Mouse (Mus musculus): ENCODE measurements around the gene Gpd1l. TPM values are rescaled to one million over a fixed set of nuclear protein-coding genes. Genes with fewer than 3 reads are reported as not detected.

Gene Gpd1l
- polyA plus RNA-seq, 1 experiment from 2014 or later, result 30.7 TPM

DNA sequence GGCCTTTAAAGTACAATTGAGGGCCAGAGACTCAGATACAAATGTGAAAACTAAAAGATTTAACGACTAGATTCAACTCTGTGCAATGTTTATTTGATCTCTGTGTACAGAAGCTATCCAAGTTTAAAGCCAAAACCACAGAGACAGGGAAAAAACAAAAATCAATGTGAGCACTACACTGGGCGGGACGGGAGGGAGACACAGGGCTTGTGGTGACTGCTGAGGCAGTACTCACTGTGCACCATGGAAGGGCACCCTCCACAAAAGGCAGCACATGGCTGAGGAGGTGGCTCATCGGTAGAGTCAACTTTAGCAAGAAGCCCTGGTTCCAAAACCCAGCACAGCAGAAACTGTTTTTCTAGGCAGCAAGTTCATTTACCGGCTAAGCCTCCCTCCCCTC, 9.3 kb downstream of the Gpd1l start:
- Histone ChIP-seq H3K27me3 (no peaks in the 10 kb centered on the region), H3K9me3 (no peaks in the 10 kb centered on the region), H3K27ac (replicated peaks) (no peak overlapping the region), H3K4me1 (replicated peaks) (peaks cover 19% of the 10 kb centered on the region), H3K4me2 (no peak overlapping the region), H3K36me3 (no peaks in the 10 kb centered on the region), H3K4me3 (no peak overlapping the region), H3K9ac (0 out of 2 replicates have a peak overlapping the region, but pooled peaks have one; percentile 5)
- 36% methylated on average over 5 of the region's 5 CpGs for WGBS
- ATAC-seq (ENCODE audit: low read depth), result no peak

DNA sequence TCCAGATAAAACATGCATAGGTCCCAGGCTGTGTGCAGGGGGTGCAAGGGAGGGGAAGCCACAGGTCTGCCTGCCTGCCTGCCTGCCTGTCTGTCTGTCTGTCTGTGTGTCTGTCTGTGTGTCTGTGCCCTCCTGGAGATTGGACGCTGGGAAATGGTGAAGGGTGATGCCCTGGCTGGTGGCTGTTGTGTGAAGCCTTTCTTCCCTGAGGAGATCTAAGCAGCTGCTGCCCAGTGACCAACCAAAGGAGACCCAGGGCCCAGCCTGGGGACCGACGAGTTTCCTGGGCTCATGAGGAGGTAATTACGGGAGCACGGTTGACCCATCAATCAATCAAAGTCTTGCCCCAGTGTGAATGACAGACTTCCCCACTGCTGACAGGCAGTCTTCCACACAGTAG, 11.6 kb downstream of the Gpd1l start:
- H3K9ac ChIP-seq, result no peak overlapping the region
- ATAC-seq (ENCODE audit: low read depth), result no peak
- peaks cover 22% of the 10 kb centered on the region for H3K36me3 ChIP-seq
- 60% methylated on average over 5 of the region's 5 CpGs for WGBS
- H3K4me1 ChIP-seq (replicated peaks), result peaks cover 19% of the 10 kb centered on the region
- no peaks in the 10 kb centered on the region for H3K27me3 ChIP-seq
- H3K27ac ChIP-seq (replicated peaks), result no peak overlapping the region
- no peak overlapping the region for H3K4me3 ChIP-seq
- H3K9me3 ChIP-seq, result no peaks in the 10 kb centered on the region
- H3K4me2 ChIP-seq, result no peak overlapping the region

DNA sequence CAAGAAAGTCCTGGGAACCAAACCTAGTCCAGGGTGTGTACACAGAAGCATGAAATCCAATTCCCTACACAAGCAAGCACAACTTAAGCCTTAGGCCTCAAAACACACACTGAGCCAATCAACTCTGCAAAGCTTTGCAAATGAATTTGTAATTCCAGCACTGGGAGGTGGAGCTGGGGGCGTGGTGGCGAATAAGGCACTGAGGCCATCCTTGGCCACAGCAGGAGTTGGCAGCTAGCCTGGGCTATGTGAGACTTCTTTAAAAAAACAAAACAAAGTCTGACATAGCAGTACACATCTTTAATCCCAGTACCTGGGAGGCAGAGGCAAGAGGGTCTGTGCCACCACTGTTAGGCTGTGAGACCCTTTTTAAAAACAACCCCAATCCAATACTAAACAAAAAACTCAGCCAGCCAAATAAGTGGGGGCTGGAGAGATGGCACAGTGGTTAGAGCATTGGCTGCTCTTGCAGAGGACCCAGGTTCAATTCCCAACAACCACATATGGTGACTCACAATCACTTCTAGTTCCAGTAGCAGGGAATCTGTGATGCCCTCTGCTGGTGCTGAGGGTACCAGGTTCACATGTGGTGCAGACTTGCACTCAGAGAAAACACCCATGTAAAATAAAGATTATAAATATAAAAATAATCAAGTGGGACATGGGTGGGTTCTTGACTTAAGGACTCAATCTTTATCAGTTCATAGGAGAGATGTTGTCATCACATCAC, 12.3 kb downstream of the Gpd1l start:
- H3K4me1 ChIP-seq (replicated peaks), result peaks cover 19% of the 10 kb centered on the region
- no peaks in the 10 kb centered on the region for H3K27me3 ChIP-seq
- no peaks in the 10 kb centered on the region for H3K9me3 ChIP-seq
- H3K4me3 ChIP-seq, result no peak overlapping the region
- no peak overlapping the region for H3K9ac ChIP-seq
- no peak for ATAC-seq (ENCODE audit: low read depth)
- WGBS, result 91% methylated on average over 2 of the region's 2 CpGs
- H3K4me2 ChIP-seq, result no peak overlapping the region
- H3K27ac ChIP-seq (replicated peaks), result no peak overlapping the region
- H3K36me3 ChIP-seq, result peaks cover 28% of the 10 kb centered on the region

DNA sequence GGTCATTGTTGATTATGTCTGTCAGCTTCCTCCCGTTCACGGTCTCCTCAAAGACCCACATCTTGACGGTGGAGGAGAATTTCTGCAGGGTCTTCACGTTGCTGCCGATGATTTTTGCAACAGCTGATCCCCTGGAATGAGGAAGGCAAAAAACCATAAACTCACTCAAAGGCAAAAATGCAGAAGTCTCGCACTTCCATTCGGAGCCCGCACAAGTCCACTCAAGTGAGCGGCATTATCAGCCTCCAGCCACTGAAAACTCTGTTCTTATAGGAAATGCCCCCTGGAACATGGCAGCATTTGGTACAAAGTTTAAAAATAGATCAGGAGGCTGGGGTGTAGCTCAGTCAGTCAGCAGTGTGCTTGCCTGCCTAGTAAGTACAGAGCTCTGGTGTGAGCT, 13.2 kb downstream of the Gpd1l start:
- 88% methylated on average over 9 of the region's 9 CpGs for WGBS
- H3K4me1 ChIP-seq (replicated peaks), result peaks cover 19% of the 10 kb centered on the region

DNA sequence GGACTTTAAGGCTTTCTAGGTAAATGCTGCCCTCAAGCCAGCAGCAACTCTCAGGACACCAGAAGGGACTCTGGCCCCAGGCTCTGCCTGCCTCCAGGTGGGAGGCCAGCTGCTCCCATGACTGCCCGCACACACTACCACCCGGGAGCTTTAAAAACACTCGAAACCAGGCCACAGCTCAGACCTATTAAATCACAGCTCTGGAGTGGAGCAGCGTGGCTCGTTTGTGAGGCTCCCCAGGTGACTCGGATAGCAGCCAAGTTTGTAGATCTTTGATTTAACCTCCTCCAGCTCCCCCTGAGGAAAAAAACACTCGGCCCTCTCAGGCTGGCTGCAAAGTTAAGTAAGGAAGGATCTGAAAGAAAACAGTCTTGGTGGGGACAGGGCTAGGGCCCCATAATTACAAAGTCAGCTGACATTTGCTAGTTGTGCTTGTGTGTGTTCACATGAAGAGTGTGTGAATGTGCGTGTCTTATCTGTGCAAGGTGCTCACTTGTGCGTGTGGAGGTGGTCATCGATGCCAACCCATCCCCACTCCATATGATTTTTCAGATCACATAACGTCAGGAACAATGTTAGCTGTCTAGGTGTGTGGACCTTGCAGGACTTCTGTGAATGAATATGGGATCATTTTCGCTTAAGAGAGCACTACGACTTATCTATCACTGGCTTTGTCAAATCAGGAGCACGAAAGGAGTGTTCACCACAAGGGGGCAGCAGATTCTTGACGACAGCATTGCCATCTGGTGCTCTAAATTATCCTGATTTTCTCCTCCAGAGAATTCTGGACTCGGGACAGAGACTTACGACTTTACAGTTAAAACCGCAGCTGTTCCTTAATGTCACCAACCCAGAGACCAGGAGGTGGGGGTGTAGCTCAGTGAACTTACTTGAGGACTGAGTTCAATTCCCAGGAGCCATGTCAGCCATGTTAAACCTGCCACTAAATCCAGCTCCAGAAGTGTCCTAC, 20.8 kb downstream of the Gpd1l start:
- H3K9me3 ChIP-seq, result no peaks in the 10 kb centered on the region
- no peaks in the 10 kb centered on the region for H3K27me3 ChIP-seq
- H3K4me3 ChIP-seq, result no peak overlapping the region
- H3K36me3 ChIP-seq, result peaks cover 61% of the 10 kb centered on the region
- peaks cover 17% of the 10 kb centered on the region for H3K4me1 ChIP-seq (replicated peaks)
- ATAC-seq (ENCODE audit: low read depth), result peak; percentile 60
- peak overlapping the region; percentile 46; the same call in 1 of the 2 replicates for H3K27ac ChIP-seq (replicated peaks)
- H3K4me2 ChIP-seq, result no peak overlapping the region
- no peak overlapping the region for H3K9ac ChIP-seq
- WGBS, result 36% methylated on average over 18 of the region's 18 CpGs

More for the DNA sequence above, 13.2 kb downstream of the Gpd1l start:
- no peak for ATAC-seq (ENCODE audit: low read depth)
- H3K9me3 ChIP-seq, result no peaks in the 10 kb centered on the region
- H3K4me3 ChIP-seq, result no peak overlapping the region
- no peak overlapping the region for H3K27ac ChIP-seq (replicated peaks)
- H3K36me3 ChIP-seq, result peaks cover 38% of the 10 kb centered on the region
- H3K9ac ChIP-seq, result no peak overlapping the region
- H3K4me2 ChIP-seq, result no peak overlapping the region
- no peaks in the 10 kb centered on the region for H3K27me3 ChIP-seq

DNA sequence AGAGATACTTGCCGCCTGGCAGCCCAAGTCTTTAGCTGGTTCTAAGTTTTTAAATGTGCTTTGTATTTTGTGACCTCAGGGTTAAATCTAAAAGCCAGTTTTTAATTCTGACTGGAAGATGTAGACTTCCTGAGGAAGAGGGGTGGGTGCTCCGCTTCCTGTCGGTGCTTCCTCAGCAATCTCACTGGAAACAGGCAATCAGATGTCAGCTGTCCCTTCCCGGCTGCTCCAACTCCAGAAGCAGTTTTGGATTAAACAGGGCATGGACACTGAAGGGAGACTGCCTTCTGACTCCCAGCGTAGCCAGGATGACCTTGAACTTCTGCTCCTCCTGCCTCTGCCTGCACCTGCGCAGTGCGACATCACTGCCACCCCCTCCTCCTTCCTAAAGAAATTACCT, 26.3 kb downstream of the Gpd1l start:
- Histone ChIP-seq H3K4me3 (no peak overlapping the region), H3K27me3 (no peaks in the 10 kb centered on the region), H3K36me3 (peaks cover 30% of the 10 kb centered on the region), H3K9ac (no peak overlapping the region), H3K4me2 (no peak overlapping the region), H3K4me1 (replicated peaks) (peaks cover 2% of the 10 kb centered on the region), H3K9me3 (no peaks in the 10 kb centered on the region), H3K27ac (replicated peaks) (no peak overlapping the region)
- no peak for ATAC-seq (ENCODE audit: low read depth)
- WGBS, result 82% methylated on average over 7 of the region's 7 CpGs

DNA sequence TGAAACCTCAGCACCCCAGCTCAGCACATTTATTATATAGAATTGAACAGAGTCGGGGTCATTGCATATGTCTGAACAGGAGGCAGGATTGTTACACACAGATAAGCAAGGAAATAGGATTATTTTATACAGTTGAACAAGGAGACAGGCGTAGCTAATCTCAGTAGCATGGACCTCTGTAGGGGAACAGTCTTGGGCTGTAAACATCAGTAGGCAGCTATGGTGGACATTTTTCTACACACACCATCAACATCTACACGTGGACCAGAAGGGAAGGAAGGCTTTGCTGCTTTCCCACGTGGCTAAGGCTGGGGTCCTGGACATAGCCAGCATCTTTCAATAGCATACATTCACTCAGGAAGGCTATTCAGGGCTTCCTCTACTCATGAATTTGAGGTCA, 37.9 kb downstream of the Gpd1l start:
- Histone ChIP-seq H3K4me1 (replicated peaks) (no peaks in the 10 kb centered on the region), H3K36me3 (no peaks in the 10 kb centered on the region), H3K4me2 (no peak overlapping the region), H3K27me3 (no peaks in the 10 kb centered on the region), H3K27ac (replicated peaks) (no peak overlapping the region), H3K9ac (no peak overlapping the region), H3K9me3 (no peaks in the 10 kb centered on the region), H3K4me3 (no peak overlapping the region)
- ATAC-seq (ENCODE audit: low read depth), result no peak
- WGBS, result 82% methylated on average over 4 of the region's 4 CpGs

DNA sequence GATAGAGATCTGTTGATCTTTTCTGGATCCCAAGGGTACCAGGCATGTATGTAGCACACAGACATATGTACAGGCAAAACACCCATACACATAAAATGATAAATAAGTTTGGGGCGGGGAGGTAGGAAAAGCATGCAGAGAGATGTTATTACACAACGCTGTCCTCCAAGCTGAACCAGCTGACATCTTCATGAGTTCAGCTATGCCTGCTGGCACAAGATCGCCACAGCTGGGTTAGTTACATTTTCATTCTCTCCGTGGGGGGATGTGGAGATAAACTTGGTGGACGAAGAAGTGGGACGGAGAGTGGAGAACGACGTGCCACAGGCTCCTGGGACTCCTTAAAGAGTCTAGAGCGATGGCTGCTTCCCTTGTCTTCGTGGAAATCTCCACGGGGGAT, 40.8 kb downstream of the Gpd1l start:
- H3K4me2 ChIP-seq, result no peak overlapping the region
- no peak overlapping the region for H3K27ac ChIP-seq (replicated peaks)
- no peaks in the 10 kb centered on the region for H3K9me3 ChIP-seq
- no peaks in the 10 kb centered on the region for H3K27me3 ChIP-seq
- no peak overlapping the region for H3K9ac ChIP-seq
- 91% methylated on average over 11 of the region's 11 CpGs for WGBS
- no peak for ATAC-seq (ENCODE audit: low read depth)
- no peaks in the 10 kb centered on the region for H3K36me3 ChIP-seq
- no peak overlapping the region for H3K4me3 ChIP-seq
- 0 out of 2 replicates have a peak, but pooled peaks cover 7% of the 10 kb centered on the region for H3K4me1 ChIP-seq (replicated peaks)

DNA sequence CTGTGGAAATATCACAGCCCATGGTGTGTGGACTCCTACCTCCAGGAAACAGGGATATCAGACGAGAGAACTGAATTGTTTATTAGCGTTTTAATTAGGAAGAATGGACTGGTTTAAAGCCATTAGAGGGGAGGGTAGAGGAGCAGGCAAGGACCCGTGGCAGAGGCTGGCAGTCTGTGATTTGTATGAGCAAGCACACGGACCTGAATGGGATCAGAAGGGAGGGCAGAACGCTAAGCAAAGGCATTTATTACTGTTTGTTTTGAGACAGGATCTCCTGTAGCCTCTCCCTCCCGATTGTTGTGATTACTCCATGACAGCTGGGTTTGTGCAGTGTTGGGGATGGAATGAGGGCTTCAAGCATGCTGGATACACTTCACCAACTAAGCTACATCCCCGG, 43.4 kb downstream of the Gpd1l start:
- H3K4me1 ChIP-seq (replicated peaks), result 0 out of 2 replicates have a peak, but pooled peaks cover 7% of the 10 kb centered on the region
- no peak for ATAC-seq (ENCODE audit: low read depth)
- H3K27me3 ChIP-seq, result no peaks in the 10 kb centered on the region
- WGBS, result 23% methylated on average over 7 of the region's 7 CpGs
- no peak overlapping the region for H3K9ac ChIP-seq
- no peak overlapping the region for H3K4me3 ChIP-seq
- no peaks in the 10 kb centered on the region for H3K36me3 ChIP-seq
- H3K9me3 ChIP-seq, result no peaks in the 10 kb centered on the region
- H3K4me2 ChIP-seq, result no peak overlapping the region
- H3K27ac ChIP-seq (replicated peaks), result no peak overlapping the region

DNA sequence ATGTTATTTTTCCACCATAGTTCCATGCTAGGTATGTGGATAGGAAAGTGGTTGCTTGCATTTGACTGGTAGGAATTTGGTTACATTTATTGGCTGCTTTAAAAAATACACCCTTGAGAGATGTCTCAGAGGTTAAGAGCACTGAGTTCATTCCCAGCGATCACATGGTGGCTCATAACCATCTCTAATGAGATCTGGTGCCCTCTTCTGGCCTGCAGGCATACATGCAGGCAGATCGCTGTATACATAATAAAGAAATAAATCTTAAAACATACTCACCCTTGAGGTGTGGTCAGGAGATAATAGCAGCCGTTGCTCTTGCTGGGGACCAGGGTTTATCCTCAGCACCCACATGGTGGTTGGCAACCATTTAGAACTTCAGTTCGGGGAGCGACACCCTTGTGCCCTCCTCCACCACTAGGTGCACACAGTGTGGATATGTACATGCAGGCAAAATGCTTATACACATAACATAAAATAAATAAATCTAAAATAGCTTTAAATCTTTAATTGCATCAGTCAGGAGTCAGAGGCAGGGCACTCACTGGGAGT, 44.9 kb downstream of the Gpd1l start:
- no peak overlapping the region for H3K4me2 ChIP-seq
- ATAC-seq (ENCODE audit: low read depth), result no peak
- no peak overlapping the region for H3K4me3 ChIP-seq
- WGBS, result 87% methylated on average over 5 of the region's 5 CpGs
- H3K4me1 ChIP-seq (replicated peaks), result 0 out of 2 replicates have a peak, but pooled peaks cover 7% of the 10 kb centered on the region
- H3K9ac ChIP-seq, result no peak overlapping the region
- no peak overlapping the region for H3K27ac ChIP-seq (replicated peaks)
- H3K9me3 ChIP-seq, result no peaks in the 10 kb centered on the region
- no peaks in the 10 kb centered on the region for H3K36me3 ChIP-seq
- no peaks in the 10 kb centered on the region for H3K27me3 ChIP-seq

DNA sequence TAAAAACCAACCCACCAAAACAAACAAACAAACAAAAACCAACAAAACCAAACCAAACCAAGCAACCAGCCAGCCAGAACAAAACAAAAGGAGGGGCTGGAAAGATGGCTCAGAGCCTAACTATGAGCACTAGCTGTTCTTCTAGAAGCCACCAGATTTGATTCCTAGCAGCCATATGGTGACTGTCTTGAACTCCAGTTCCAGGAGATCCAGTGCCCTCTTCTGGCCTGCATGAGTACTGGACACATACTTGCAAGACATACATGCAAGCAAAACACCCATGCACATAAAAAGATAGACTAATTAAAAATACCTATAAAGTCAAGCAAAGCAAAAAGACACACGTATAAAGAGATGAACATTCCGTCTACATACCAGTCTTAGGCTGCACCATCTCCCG, 46.1 kb downstream of the Gpd1l start:
- Histone ChIP-seq H3K27me3 (no peaks in the 10 kb centered on the region), H3K36me3 (no peaks in the 10 kb centered on the region), H3K4me1 (replicated peaks) (0 out of 2 replicates have a peak, but pooled peaks cover 7% of the 10 kb centered on the region), H3K9me3 (no peaks in the 10 kb centered on the region), H3K4me2 (no peak overlapping the region), H3K27ac (replicated peaks) (no peak overlapping the region), H3K9ac (no peak overlapping the region), H3K4me3 (no peak overlapping the region)
- WGBS, result 94% methylated on average over 3 of the region's 3 CpGs
- ATAC-seq (ENCODE audit: low read depth), result no peak
